Mouse (Mus musculus) lung, embryonic 14.5 days (tissue): ENCODE data around the gene Dera. TPM values are rescaled to one million over a fixed set of nuclear protein-coding genes. Genes with fewer than 3 reads are reported as not detected.
A peak's percentile ranks its signal among the peaks of the same experiment; 100 is the strongest.

Experiments
- ATAC-seq: fragments of 200-750 bp; cut with Nextera tagmentation; 2 replicates; pipeline ENCODE4 v1.8.0; 2017; ENCODE audit warnings: mild to moderate bottlenecking, moderate TSS enrichment, moderate library complexity; ENCODE audit not compliant: insufficient read depth
- DNase-seq: peaks from one replicate; pipeline ENCODE4 v3.0.0-alpha.2; 2015
- H3K27ac ChIP-seq: fragments of 300-500 bp; sonication (generic); 2 replicates; pipeline ENCODE4 v1.5.1; 2014; ENCODE audit warnings: low read depth, mild to moderate bottlenecking, moderate library complexity
- H3K27me3 ChIP-seq: fragments of 300-500 bp; sonication (generic); 2 replicates; pipeline ENCODE4 v1.6.1; 2014; ENCODE audit warnings: low read length, control low read depth; ENCODE audit not compliant: insufficient read depth
- H3K36me3 ChIP-seq: fragments of 300-500 bp; sonication (generic); 2 replicates; pipeline ENCODE4 v1.6.1; 2014; ENCODE audit warnings: control low read depth; ENCODE audit not compliant: insufficient read depth
- H3K4me1 ChIP-seq: fragments of 300-500 bp; sonication (generic); 2 replicates; pipeline ENCODE4 v1.6.1; 2014; ENCODE audit warnings: antibody characterized with exemption, control low read depth; ENCODE audit not compliant: insufficient read depth
- H3K4me2 ChIP-seq: fragments of 300-500 bp; sonication (generic); 2 replicates; pipeline ENCODE4 v1.6.1; 2014; ENCODE audit warnings: mild to moderate bottlenecking
- H3K4me3 ChIP-seq: fragments of 300-500 bp; sonication (generic); 2 replicates; pipeline ENCODE4 v1.5.1; 2014; ENCODE audit warnings: low read depth, low read length
- H3K9ac ChIP-seq: fragments of 300-500 bp; sonication (generic); 2 replicates; pipeline ENCODE4 v1.6.1; 2014
- H3K9me3 ChIP-seq: fragments of 300-500 bp; sonication (generic); 2 replicates; pipeline ENCODE4 v1.6.1; 2016; ENCODE audit warnings: low read depth, low read length, control low read depth
- CTCF ChIP-seq: IDR thresholded peaks from 2 replicates; pipeline ENCODE4 v1.5.1; 2016; ENCODE audit warnings: antibody characterized with exemption, low read depth
- WGBS: fragments of 180-500 bp; shearing (Covaris S2); extraction: QIAGEN DNeasy Blood & Tissue Kit; methylation state at CpG from one replicate; pipeline ENCODE4 v1.1.7; 2014; 5-methylcytosine and 5-hydroxymethylcytosine counted together
- polyA plus RNA-seq: library from polyadenylated mRNA; unstranded; fragments of >200 nt; fragmentation: Nextera tagmentation; extraction: Ambion mirVana; gene quantifications from 2 replicates; pipeline ENCODE4 v1.2.1, GENCODE M21; 2014

Gene Dera
- polyA plus RNA-seq, 1 experiment from 2014 or later = 62.0 TPM

DNA sequence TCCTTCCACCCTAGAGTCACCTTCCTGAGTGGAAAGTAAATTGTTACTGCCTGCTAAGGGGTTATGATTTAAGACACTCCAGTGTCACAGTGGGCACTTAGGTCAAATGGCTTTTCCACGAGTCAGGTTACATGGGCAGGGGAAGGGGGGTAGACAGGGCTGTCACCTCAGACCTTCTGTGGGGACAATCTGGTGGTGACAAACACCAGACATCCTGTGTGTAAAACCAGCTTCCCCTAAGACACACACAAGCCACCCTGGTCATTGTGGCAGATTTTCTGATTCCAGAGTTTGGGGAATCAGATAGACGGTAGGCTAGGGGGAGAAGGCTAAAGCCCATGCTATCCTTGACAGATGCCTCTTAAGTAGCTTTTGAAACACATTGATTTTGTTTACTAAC lies 41.1 kb downstream of the Dera start:
- no peak for ATAC-seq

DNA sequence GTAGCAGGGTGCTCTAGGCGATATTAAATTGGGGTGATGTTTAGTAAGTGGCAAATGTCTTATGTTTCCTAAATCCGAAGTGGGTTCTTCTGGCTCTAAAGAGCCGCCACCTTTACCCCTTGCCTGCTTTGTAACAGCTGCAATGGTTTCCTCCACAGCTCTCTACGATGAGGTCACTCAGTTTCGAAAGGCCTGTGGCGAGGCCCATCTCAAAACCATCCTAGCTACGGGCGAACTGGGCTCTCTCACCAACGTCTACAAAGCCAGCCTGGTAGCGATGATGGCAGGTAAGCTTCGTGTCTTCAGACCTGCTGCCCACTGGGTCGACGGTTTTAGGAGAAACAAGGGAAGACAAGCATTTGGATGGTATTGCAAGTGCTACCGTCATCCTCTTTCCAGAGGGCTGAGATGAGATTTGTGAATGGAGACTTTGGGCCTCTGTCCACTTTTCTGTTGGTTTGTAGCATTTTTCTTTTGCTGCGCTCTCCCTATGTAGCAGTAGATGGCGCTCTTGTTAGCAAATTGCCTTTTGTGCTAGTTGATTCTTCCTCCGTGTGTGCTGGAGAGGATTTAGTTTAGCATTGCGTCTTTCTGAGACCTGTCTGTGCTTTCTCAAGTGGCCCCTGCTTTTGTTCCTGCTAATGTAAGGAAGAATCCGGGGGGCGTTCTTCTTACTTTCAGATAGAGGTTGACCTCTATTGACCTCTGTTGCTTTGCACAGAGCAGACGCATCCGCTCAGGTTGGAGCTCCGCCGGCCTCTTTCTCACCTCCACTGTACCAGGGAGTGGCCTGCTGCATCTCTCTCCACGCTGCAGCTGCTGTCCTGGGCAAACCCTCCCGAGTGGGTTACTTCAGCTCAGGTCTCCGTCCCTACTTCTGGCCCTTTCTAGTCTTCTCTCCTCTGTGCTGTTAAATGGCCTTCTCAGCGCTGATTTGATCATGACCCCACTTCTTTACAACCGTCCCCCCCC lies 42.5 kb downstream of the Dera start:
- H3K27me3 ChIP-seq = no peaks in the 10 kb centered on the region
- no peak overlapping the region for H3K4me2 ChIP-seq
- H3K36me3 ChIP-seq = peaks cover 6% of the 10 kb centered on the region; the same call in 1 of the 2 replicates
- H3K27ac ChIP-seq = no peak overlapping the region
- 66% methylated on average over 29 of the region's 29 CpGs for WGBS
- ATAC-seq (peak; percentile 35), DNase-seq (peak; percentile 81)
- H3K4me3 ChIP-seq = no peak overlapping the region
- no peak overlapping the region for H3K9ac ChIP-seq
- peaks cover 4% of the 10 kb centered on the region; the same call in 1 of the 2 replicates for H3K9me3 ChIP-seq
- TF ChIP-seq CTCF = peak; percentile 75
- no peaks in the 10 kb centered on the region for H3K4me1 ChIP-seq

More for the DNA sequence above, 41.1 kb downstream of the Dera start:
- H3K27ac ChIP-seq = no peak overlapping the region
- H3K27me3 ChIP-seq = no peaks in the 10 kb centered on the region
- H3K9me3 ChIP-seq = no peaks in the 10 kb centered on the region; the same call in 1 of the 2 replicates
- TF ChIP-seq CTCF = no peak
- H3K4me2 ChIP-seq = no peak overlapping the region
- no peak overlapping the region for H3K4me3 ChIP-seq
- no peak for DNase-seq
- WGBS = 33% methylated on average over 2 of the region's 2 CpGs
- peaks cover 3% of the 10 kb centered on the region; the same call in 1 of the 2 replicates for H3K36me3 ChIP-seq
- no peaks in the 10 kb centered on the region for H3K4me1 ChIP-seq
- no peak overlapping the region for H3K9ac ChIP-seq

DNA sequence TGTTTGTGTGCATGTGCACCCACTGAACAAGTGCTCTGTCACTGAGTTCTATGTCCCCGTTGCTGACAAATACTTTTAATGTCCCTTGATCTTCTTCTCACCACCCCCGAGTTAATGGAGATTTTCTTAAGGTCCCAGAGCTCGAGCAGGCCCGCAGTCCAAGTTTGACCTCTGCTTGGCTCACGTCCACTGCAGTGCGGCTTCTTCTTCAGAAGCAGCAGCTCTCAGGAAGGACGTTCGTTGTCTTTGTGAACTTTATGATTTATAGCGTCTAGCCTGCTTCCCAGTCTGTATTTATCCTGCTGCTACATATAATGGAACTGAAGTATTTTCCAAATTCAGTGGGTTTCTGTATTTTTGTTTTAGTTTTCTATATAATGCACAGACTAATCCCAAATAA lies 44.9 kb downstream of the Dera start:
- peaks cover 4% of the 10 kb centered on the region; the same call in 1 of the 2 replicates for H3K9me3 ChIP-seq
- no peak overlapping the region for H3K27ac ChIP-seq
- peak; percentile 44 for DNase-seq
- H3K4me3 ChIP-seq = no peak overlapping the region
- H3K9ac ChIP-seq = no peak overlapping the region
- H3K4me2 ChIP-seq = no peak overlapping the region
- H3K4me1 ChIP-seq = no peaks in the 10 kb centered on the region
- WGBS = 58% methylated on average over 9 of the region's 9 CpGs
- TF ChIP-seq CTCF = no peak
- ATAC-seq = no peak
- peaks cover 6% of the 10 kb centered on the region; the same call in 1 of the 2 replicates for H3K36me3 ChIP-seq
- no peaks in the 10 kb centered on the region for H3K27me3 ChIP-seq

DNA sequence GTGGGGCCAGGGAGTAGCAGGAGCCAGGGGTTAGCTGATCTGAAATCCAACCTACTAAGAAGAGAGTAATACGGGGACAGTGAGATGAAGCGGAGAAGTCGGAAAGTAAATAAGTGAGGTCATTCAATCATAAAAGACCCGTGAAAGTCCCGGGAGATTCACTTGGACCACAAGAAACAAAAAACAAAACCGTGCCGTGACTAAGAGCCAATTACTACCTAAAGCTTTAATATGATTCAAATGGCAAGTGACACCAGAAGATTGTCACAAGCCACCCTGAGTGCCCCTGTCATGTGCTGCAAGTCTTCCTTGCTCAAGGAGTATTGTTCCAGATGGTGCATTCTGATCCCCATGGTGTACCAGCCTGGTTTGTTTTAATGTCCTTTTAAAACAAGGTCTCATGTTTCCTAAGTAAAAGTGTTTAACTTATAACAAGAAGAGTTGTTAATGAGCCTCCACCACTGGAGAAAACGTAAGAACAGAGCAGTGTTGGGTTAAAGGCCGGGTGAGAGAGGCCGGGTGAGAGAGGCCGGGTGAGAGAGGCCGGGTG lies 49.2 kb downstream of the Dera start:
- no peak overlapping the region for H3K4me2 ChIP-seq
- H3K27ac ChIP-seq = no peak overlapping the region
- no peaks in the 10 kb centered on the region for H3K27me3 ChIP-seq
- H3K4me3 ChIP-seq = no peak overlapping the region
- no peak overlapping the region for H3K9ac ChIP-seq
- no peak for ATAC-seq
- no peak for TF ChIP-seq CTCF
- H3K9me3 ChIP-seq = peaks cover 4% of the 10 kb centered on the region; the same call in 1 of the 2 replicates
- 65% methylated on average over 12 of the region's 12 CpGs for WGBS
- H3K4me1 ChIP-seq = no peaks in the 10 kb centered on the region
- H3K36me3 ChIP-seq = peaks cover 3% of the 10 kb centered on the region; the same call in 1 of the 2 replicates
- DNase-seq = no peak

DNA sequence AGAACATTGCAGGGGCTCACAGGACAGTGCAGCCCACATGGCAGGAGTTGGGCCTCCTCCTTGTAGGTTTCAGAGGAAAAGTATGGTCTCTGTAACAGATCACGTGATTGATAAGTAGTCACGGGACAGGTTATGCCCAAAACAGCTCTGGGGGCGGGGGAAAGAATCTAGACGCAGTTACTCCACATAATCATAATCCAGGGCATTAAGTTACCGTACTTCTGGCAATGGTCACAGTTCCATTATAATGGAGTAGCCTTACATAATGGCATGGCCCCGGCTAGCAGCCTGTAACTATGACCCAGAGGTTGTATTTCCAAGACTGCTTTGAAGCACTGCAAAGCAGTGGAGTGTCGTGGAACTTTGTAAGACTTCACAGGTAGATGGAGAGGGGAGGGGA lies 49.8 kb downstream of the Dera start:
- peaks cover 4% of the 10 kb centered on the region; the same call in 1 of the 2 replicates for H3K9me3 ChIP-seq
- TF ChIP-seq CTCF = no peak
- H3K4me2 ChIP-seq = no peak overlapping the region
- ATAC-seq (no peak), DNase-seq (no peak)
- no peak overlapping the region for H3K4me3 ChIP-seq
- no peak overlapping the region for H3K27ac ChIP-seq
- H3K27me3 ChIP-seq = no peaks in the 10 kb centered on the region
- H3K36me3 ChIP-seq = peaks cover 3% of the 10 kb centered on the region; the same call in 1 of the 2 replicates
- H3K4me1 ChIP-seq = no peaks in the 10 kb centered on the region
- H3K9ac ChIP-seq = no peak overlapping the region
- WGBS = 79% methylated on average over 7 of the region's 7 CpGs

DNA sequence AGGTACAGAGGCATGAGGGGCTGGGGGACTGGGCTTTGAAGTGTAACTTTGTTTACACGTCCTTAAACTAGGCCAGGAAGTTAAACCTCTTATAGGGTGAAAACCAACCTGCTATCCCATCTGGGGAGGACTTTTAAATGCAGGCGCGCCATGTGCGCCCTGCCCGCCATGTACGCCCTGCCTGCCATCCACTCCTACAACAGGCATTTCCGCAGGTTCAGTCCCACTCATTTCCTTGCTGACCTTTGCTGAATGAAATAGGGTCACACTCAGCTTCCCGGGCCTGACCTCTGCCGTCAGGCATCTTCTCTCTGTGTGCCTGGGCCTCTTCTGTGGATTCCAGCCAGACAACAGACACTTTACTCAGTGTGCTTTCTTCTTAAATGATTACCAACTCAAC lies 50.3 kb downstream of the Dera start:
- Histone ChIP-seq H3K4me1 (no peaks in the 10 kb centered on the region), H3K4me2 (no peak overlapping the region), H3K36me3 (peaks cover 3% of the 10 kb centered on the region; the same call in 1 of the 2 replicates), H3K27me3 (no peaks in the 10 kb centered on the region), H3K27ac (no peak overlapping the region), H3K9ac (no peak overlapping the region), H3K4me3 (no peak overlapping the region), H3K9me3 (peaks cover 4% of the 10 kb centered on the region; the same call in 1 of the 2 replicates)
- no peak for TF ChIP-seq CTCF
- no peak for DNase-seq
- WGBS = 55% methylated on average over 9 of the region's 9 CpGs
- peak; percentile 60 for ATAC-seq

DNA sequence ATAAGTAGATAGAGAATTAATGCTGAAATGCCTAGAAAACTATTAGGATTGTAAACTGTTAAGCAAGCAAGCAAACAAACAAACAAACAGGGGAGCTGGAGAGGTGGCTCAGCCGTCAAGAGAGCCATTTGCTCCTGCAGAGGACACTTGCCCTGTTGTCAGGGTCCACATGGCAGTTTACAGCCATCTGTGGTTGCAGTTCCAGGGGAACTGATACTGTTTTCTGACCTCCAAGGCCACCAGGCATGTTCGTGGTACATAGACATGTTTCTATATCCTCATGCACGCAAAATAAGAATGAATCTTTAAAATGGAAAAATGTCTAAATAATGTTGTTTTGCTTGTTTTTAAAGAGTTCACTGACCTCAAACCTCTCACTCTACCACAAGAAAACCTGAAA lies 52.0 kb downstream of the Dera start:
- WGBS = 86% methylated on average over 3 of the region's 3 CpGs

More for the DNA sequence above, 52.0 kb downstream of the Dera start:
- Histone ChIP-seq H3K4me1 (no peaks in the 10 kb centered on the region), H3K36me3 (no peaks in the 10 kb centered on the region), H3K27me3 (no peaks in the 10 kb centered on the region), H3K27ac (no peak overlapping the region), H3K4me3 (no peak overlapping the region), H3K9me3 (no peaks in the 10 kb centered on the region), H3K4me2 (no peak overlapping the region), H3K9ac (no peak overlapping the region)
- no peak for DNase-seq
- no peak for TF ChIP-seq CTCF
- no peak for ATAC-seq
